Mouse (Mus musculus): ENCODE data around the gene Hoxb6.

The Hoxb6 gene

DNA sequence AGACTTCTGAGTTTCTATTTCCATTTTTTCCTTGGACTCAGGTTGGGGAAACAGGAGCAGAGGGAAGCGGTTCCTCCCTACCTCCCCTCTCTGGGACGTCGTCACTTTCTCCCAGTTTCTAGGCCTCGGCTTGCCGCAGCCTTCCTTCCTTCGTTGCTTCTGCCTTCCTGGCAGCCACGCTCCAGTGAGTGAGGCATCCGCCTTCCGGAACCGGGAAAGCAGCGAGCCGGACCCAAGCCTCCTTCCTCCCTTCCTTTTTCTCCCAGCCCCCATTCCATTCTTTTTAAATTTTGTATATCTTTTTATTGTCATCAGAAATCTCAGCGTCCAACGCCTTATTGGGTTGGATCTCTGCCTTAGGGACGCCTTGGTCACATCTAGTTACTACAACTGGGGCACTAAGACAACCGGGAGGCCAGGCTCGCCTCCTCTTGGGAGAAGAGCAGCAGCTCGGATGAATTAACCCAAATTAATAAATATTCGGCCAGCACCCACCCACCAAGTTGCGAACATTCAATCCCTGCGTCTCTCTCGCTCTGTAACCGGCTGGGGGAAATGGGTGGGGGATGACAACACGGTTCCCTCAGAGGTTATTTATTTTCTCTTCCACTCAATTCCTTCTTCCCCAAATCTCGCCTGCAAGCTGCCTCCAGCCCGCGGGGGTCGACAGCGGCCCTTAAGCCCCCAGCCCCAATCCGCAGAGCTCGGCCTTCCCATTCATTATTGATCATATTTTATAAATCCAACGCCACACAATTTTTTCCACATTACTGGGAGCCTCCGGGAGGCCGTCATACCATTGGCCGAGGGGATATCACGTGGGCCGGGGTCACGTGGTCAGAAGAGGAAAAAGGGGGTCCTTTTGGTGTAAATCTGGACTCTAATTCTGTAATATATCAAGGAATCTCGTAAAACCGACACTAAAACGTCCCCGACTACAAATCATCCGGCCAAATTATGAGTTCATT, 6.2 kb upstream of the Hoxb6 start, which contains the start of gene Hoxb7:
Hoxb7 (plus strand) TSS at position 853 of the 968 bp plus-strand sequence.
- no peak for DNase-seq (ENCODE audit: low read depth, low spot score)

- DNase-seq (ENCODE audit: low read depth, low spot score): no peak
Measured at GRCm38 (mm10) chr11:96286739-96287385, 5.4 kb upstream of the Hoxb6 start.

DNA sequence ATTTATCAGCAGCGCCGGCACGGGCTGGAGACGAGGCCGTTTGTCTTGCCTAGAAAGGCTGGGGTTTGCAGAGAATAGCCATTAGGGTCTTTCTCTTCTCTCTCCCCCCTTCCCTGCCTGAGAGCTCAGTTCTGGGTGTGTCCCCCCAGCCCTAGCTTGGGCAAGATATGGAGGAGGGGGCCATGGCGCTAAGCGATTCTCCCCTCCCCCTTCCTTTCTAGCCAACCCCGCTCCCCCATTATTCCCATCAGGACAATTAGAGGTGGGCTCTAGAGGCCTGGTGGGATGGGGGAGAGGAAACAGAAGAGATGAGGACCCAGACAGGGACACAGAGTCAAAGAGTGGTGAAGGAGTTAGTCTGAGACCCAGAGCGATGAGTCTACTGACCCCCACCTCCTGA, 4.9 kb upstream of the Hoxb6 start:
- DNase-seq (ENCODE audit: low read depth, low spot score): no peak

DNA sequence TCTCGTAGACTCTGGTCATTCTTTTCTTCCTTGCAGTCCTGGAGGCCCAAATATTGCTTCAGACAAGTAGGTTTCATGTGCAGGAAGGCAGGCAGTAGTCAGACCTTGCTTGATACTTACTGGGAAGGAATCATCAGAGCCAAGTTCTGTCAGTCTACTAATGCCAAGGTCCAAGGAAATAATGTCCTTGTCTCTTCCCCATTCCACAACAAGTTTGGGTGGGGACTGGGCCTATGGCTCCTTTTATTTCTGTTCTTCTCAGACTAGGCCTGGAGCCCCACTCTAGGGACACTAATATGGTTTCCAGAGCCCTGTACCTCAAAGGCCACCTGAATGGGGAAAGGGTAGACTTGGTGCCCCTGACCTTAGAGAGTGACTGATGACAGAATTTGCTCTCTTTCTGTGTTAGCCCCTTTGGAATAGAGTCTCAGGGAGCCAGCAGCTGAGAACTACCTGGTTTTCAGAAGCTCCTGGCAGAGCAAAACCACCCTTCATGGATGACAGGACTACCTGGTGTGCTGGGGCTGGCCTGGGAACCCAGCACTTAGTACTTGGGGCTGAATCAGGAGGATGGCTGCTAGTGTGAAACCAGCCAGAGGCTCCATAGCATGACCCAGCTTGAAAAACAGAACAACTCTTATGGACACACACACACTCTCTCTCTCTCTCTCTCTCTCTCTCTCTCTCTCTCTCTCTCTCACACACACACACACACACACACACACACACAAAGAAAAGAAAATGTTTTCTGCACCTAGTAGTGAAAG, 3.6 kb upstream of the Hoxb6 start:
- DNase-seq (ENCODE audit: low read depth, low spot score): no peak

DNA sequence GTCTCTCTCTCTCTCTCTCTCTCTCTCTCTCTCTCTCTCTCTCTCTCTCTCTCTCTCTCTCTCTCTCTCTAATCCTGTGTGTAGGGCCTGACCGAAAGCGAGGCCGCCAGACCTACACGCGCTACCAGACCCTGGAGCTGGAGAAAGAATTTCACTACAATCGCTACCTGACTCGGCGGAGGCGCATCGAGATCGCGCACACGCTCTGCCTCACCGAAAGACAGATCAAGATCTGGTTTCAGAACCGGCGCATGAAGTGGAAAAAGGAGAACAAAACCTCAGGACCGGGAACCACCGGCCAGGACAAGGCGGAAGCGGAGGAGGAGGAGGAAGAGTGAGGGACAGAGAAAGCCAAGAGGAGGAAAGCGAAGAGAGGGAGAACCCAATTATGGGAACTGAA, 3.0 kb upstream of the Hoxb6 start:
- DNase-seq (ENCODE audit: low read depth, low spot score): no peak

- no peak for DNase-seq (ENCODE audit: low read depth, low spot score)
Measured at GRCm38 (mm10) chr11:96289837-96290236, 2.4 kb upstream of the Hoxb6 start.

DNA sequence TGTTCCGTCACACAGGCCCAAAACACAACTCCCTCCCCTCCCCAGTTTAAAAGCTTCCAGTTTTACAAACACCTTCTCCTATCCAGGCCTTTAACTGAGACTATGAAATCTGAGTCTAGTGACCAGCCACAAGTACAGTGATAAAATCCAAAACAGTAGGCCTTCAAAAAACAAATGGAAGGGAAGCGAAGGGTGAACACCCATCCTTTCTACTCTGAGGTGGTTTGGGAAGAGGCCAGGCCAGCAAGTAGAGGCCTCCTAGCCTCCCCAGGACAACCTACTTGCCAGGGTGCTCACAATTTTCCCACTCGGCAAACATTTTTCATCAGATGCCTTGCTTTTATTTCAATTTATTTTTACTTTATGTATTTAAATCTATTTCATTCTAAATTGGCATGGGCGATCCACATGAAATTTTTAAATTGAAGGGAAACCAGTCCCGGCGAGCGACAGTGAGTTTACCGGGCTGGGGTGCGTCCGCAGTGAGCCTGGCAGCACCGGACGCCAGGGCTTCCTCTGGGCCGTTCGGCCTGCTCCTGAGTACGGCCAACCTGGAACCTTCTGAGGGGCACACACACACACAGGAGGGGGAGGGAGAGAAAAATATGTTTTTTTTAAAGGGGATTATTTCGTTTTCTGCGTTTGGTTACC, 1.4 kb upstream of the Hoxb6 start:
- no peak for DNase-seq (ENCODE audit: low read depth, low spot score)

- peak; percentile 40 for DNase-seq (ENCODE audit: low read depth, low spot score)
Measured at GRCm38 (mm10) chr11:96292565-96293301, 457 bp downstream of the Hoxb6 start.

DNA sequence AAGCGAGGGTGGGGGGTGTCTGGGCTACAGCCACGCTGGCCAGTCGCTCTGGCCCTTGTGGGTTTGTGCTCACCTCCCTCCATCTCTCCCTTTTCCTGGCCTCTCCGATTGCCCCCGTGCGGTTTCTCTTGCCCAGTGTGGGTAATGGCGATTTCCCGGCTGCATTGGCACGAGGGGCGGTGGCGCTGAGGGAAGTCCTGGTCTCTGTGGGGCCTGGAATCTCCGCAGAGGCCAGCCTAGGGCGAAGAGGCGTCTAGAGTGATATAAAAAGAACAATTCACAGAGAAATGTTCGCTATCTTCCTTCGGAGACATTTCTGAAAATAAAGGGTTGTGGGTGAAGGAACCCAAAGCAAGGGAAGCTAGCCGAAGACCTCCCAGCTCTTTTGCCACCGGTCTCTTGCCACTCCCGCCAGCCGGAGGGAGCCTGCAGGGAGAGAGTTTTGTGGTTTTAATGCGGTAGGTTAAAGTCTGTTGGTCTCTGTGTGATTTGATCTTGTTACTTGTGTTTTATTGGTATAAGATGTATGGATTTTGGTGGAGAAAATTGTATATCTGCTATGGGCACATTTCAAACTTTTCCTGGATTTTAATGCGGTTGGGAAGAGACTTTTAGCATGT, 1.1 kb downstream of the Hoxb6 start:
- DNase-seq (ENCODE audit: low read depth, low spot score): no peak

DNA sequence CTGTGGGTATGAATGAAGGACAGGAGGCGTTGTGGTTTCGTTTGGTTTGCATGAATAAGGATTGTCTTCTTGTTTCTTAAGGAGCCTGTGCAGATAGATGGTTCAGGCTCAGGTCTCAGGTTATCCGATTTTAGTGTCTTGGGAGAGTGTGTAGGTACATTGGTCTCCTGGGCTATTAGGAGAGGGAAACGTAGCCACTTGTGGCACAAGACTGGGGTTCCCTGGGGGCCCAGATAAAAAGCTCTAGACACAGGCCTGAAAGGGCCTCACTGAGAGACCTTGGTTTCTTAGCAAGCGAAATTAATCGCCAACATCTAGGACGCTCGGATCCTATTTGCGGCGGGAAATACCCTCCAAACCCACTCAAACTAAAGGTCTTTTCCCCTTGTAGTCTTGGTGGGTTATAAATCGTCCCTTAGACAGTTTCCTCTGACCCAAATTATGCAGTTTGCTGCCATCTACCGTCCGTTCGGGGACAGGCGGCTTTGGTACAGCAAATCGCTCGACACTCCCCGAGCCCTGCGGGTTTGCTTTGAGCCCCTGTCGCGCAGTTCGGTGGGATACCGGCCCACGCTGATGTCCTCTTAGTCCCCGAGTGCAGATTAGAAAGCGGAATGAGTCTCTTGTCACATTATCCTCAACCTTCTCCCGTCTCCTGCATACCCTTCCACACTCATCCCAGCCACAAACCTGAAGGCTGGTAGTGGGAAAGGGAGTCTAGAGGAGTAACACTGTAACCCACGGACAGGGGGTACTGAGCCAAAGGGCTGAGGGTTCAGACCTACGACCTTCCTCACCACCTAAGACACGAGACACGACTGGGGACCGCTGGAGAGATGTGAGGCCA, 2.2 kb downstream of the Hoxb6 start:
- DNase-seq (ENCODE audit: low read depth, low spot score): peak; percentile 90

DNA sequence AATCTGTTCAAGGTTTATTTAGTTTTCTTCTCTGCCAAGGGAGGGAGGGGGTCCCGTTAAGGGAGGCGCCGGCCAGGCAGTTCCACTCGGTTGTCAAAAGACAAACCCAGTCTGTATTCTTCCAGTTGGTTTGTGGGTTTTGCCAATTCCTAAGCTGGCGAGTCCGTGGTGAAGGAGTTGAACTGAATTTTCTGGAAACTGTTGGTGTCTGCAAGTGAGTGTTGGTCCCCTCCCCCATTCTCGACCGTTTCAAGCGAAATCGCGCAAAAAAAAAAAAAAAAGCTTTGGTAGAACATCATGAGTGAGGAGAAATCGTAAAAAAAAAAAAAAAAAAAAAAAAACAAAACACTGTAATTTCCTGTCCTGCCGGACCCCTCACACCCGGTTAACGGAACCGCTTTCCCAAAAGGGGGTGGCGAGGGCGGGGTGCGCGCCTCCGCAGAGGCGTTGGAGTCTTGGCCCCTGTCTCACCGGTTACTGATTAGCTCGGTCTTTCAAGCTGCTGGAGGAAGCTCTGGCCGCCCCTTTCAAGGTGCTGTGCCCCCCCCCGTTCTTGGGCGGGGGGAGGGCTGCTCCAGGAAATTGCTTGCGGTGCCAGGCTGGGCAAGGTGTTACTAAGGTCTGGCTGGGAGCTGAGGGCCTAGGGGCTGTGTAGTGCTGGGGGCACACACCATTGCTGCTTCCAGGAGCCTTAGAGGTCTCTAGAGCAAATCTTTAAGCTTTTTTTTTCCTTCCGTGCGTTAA, 3.0 kb downstream of the Hoxb6 start:
- DNase-seq (ENCODE audit: low read depth, low spot score): peak; percentile 47

DNA sequence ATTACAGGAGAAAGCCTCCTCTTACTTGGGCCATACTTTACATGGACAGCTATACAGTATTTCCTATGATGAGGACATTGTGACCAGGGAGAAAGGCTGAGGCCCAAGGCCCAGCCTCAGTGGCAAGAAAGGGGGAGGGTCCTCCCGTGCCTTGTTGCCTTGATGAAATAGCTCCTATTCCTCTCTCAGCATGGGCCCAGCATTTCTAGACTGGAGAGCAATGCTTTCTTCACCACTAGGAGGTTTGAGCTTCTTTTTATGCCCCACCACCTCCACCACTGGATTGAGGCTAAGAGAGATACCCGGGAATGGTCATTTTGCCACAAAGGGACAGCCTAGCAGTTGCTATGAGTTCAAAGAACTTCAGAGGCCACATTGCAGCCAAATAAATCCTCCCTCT, 4.7 kb downstream of the Hoxb6 start:
- no peak for DNase-seq (ENCODE audit: low read depth, low spot score)

GRCm38 (mm10) chr11:96297428-96297827, 5.2 kb downstream of the Hoxb6 start:
- no peak for DNase-seq (ENCODE audit: low read depth, low spot score)

- DNase-seq (ENCODE audit: low read depth, low spot score): no peak
Measured at GRCm38 (mm10) chr11:96297968-96298635, 5.8 kb downstream of the Hoxb6 start.

- DNase-seq (ENCODE audit: low read depth, low spot score): no peak
Measured at GRCm38 (mm10) chr11:96298895-96299667, 6.8 kb downstream of the Hoxb6 start.

DNA sequence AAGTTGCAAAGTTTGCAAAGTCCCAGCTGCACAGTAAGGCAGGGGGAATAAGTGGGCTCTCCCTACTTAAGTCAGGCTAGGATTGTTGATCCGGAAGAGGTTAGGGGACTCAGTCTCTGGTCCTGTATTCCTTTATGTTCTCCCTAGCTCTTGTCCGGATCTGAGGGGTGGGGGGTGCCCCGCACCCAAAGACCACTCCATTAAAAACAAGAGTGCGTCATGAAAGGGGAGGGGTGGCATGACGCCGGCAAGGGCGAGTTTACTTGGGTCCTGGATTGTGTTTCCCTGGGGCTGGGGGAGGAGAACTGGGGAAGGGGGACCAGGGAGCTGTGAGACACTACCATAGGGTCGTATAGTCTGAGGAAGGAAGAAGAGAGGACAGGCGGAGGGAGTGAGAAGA, 7.5 kb downstream of the Hoxb6 start:
- DNase-seq (ENCODE audit: low read depth, low spot score): no peak

DNA sequence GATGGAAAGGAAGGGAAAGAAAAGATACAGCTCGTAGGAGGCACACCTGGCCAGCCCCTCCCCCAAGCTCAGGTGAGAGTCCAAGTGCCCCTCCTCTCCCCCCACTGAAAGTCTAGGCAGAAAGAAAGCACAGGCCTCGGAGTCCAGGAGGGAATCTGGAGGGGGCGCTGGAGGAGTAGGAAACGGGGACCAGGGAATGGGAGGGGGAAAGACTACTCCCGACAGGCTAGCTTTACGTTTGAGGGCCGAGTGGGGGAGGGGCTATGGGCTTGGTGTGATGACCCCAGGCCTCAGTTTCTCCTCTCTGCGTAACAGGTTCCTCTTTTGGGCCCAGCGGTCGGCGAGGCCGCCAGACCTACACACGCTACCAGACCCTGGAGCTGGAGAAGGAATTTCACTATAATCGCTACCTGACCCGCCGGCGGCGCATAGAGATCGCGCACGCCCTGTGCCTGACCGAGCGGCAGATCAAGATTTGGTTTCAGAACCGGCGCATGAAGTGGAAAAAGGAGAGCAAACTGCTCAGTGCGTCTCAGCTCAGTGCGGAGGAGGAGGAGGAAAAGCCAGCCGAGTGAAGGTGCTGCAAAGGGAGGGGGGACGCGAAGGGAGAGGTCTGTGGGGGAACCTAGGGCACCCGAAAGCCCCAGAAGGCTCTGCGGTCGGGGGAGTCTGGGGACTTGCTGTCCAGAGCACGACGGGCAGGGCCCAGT, 8.2 kb downstream of the Hoxb6 start:
- no peak for DNase-seq (ENCODE audit: low read depth, low spot score)

All from 3T3-L1 (cell line).